Mouse (Mus musculus) CD4-positive, CD25-positive, alpha-beta regulatory T cell, adult 4 months (primary cell): ENCODE measurements around the gene Nek8. TPM values are rescaled to one million over a fixed set of nuclear protein-coding genes. Genes with fewer than 3 reads are reported as not detected.

Source experiments
- ATAC-seq: one replicate; pipeline ENCODE4 v1.8.0; 2017
- polyA plus RNA-seq, 2 experiments: library from polyadenylated mRNA; unstranded; fragments of 100-300 nt; shearing (Covaris generic); gene quantifications; one replicate each; pipeline ENCODE4 v1.2.1; 2017

Nek8 gene
- polyA plus RNA-seq, 2 experiments from 2014 or later = 10.4 to 12.2 TPM

DNA sequence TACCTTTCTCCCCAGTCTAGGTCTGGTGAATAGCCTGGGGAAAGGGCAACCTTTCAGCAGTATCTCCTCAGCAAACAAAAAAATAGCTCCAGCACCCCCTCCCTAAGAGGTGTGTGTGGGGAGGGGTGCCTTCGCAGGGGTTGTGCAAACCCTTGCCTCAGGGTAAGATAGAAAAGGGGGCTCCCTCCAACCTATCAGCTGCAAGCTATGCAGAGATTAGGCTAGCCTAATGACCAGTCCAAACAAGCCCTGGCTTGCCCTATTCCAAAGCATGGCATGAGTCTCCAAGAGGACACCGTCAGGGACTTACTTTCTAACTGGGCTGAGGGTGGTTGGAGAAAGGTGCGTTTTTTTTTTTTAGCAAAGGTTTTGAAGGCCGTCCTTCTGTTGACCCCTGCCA, 10.3 kb downstream of the Nek8 start:
- ATAC-seq = no peak

DNA sequence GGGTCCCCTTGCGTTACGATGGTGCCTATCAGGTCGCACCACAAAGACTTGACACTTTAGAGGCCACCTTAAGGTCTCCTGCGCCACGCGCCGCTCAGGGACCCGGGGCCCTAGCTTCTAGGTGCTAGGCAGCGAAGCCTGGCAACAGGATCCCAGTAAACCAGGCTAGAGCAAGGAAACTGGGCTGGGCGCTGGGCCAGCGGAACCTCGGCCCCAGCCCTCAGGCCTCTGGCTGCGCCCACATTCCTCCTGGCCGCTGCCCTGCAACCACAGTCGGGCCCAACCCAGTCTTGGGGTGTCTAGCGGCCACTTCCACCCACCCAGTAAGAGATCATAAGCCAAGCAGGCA, 10.7 kb downstream of the Nek8 start:
- ATAC-seq = peak; percentile 13

DNA sequence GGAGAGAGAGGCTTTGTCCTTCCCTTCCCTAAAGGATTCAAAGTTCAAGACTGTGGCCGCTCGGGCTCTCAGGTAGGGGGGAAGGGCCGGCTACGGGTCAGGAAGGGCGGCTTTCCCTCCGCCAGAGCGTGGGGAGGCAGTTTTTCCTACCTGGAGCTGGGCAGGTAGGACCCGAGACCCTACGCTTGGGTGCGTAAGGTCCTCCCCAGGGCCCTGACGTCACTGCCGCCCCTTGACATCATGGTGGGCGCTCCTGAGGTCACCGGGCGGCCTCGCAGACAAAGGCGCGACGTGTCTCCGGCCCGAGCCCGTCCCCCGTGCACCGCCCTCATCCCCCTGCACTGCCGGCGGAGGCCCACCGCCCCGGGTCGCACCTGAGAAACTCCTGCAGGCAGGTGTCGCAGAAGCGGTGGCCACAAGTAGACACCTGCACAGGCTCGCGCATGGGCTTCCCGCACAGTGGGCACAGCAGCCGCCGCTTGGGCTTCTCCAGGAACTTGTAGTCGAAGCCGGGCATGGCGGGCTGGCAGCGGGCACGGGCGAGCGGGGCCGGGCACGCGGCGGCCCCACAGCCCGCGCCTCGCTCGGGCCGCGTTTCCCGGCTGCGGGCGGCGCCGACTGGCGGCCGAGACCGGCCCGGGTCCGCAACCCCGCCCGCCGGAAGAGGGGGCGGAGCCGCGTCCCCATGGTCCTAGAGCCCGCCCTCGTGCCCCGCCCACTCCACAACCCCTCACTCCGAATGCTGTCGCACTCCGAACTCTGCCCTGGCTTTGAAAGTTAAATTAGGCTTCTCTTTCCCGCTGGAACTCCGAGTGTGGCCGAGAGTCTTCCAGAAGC, 11.3 kb downstream of the Nek8 start, which contains the start of gene Traf4:
TSS of gene Traf4 (minus strand) at position 666 of the 837 bp plus-strand sequence.
- peak; percentile 66 for ATAC-seq

DNA sequence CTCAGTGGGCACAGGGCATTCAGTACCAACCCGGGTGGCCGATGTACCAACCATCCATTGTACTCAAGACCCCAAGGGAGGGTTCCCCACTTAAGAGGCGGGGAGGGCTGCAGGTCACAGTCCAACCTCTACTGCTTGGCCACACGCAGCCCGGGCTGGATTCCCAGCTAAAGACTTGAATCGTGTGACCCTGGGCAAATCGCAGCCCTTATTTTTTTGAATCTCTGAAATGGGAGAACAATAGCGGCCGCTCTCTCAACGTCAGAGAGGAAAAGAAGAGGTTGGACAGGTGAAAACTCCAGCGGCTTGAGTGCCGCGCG, 11.9 kb downstream of the Nek8 start:
- no peak for ATAC-seq

DNA sequence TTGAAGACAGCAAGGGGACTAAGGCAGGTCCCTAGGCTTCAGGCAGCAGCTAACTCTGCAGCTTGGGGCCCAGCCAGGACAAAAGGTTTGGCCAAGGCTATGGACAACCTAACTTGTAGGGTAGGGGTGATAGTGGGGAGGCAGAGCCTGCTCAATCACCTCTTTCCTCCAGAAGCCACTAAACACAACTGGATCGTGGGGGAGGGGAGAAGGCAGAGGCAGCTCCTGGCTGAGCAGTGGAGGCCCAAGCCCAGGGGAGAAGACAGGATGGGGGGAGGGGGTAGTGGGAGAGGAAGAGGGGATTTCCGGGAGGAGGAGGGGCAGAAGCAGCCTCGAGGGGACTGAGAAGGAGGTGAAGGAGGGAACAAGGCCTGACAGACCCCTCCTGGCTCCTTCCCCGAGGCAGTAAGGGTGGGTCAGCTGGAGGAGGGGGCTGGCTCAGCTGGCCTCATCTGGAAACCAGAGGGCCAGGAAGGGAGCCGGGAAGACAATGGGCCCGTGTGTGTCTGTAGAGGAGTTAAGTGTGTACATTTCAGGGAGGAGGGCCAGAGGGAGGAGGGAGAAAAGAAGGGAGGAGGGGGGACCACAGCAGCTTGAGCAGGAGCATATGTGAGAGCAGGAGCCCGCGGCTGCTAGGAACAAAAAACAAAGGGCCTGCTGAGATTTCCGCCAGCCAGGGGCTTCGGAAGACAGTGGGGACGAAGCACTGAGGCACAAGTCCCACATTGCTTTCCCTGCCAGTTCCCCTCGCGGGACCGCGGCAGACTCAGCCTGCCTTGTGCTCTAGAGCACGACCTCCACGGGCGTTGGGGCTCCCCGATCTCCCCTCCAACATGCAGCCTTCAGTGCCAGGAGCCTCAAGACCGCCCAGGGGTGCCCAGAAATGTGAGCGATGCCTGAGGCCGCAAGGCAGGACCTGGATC, 12.5 kb downstream of the Nek8 start:
- no peak for ATAC-seq

DNA sequence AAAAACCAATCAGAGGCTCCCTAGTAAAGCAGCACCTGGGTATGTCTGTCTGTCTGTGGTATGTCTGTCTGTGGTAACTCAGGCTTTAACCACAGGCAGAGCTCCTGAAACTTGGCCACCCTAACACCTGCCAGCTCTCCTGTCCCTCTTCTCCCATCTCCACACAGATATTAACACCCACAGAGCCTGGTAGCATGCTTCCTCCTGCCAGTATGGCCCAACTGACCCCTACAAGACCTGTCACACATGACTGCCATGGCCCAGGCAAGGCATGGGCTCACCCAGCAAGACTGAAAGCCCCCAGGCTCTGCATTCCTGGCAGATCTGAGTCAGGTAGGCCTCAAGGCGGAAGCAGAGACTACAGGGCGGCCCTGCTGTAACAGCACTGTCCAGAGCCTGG, 13.4 kb downstream of the Nek8 start:
- ATAC-seq = no peak

DNA sequence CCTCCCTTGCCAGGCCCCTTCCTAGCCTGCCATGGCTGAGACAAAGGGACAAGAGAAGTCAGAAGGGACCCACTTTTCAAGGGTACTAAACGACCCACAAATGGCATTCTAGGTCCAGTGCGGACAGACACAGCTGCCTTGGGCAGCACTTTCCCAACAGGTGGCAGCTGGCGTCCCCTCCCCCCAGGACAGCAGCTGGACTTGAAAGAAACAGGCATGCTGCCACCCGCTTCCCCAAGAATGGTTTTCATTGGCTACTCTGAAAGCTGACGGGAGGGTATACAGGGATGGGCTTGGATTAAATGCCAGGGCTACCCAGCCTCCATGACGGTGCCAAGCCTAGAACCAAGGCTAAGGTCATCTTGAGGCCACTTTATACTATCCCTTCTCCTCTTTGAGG, 14.0 kb downstream of the Nek8 start:
- ATAC-seq = no peak

DNA sequence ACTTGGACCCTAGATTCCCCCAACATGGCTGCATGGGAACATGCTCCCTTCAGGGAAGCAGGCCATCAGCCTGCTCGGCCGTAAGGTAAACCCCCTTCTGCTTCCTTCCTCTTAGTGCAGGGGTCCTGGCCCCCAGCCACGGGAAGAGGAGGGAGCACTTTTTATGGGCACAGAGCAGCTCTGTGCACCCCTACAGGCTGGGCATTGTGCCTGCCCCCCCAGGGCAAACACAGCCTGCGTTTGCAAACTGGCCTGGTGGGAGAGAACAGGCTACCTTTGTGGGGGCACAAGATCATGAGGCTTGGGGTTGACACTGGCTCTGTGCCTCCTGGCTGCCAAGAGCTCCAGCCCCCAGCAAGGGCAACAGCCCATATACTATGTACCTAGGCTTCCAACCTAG, 14.5 kb downstream of the Nek8 start:
- ATAC-seq = no peak

DNA sequence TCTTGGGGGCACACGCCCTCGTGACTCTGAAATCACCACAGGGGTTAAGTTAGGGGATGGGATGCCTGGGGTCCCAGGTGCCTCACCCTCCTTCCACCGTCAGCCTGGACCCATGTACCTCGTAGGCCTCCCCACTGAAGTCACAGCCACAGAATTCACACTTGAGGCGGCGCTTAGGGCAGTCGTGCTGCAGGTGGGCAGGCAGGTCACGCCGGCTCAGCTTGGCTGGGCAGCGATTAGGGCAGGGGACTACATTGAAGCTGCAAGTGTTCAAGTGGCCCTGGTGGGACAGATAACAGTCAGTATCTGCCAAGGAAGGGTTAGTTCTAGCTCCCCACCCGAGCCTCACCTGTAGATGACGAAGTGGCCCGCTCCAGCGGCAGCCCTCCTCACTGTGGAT, 15.3 kb downstream of the Nek8 start:
- no peak for ATAC-seq

DNA sequence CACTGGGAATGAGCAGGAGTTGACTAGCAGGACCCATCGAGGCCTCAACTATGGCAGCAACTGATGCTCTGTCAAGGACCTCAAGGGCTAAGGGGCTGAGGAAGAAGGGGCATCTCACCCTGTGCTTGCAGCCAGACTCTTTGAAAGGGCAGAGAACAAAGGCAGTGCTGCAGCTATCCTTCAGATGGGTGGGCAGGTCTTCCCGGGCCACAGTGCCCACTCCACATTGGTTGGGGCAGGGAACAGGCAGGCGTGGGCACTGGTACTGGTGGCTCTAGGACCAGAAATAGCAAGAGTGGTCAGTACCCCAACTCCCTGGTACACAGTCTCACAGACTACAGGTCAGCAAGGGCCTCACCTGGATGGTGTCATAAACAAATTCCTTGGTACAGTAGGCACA, 15.8 kb downstream of the Nek8 start:
- ATAC-seq = no peak

DNA sequence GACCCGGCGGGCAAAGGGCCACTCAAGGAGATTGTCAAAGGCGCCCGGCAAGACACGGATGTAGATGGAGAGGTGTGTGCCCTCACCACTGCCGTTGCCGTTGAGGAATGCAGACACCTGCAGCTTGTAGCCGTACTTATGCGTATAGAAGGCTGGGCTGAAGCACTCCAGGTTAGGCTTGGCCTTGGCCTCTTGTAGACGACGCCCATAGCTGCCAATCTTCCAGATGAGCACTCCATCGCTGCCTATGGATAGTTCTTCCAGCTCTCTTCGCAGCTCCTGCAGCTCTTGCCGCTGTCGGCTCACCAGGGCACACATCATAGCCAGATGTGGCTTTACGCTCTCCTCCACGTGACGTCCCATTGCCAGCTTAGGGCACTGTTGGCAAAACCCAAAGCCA, 16.3 kb downstream of the Nek8 start:
- no peak for ATAC-seq

DNA sequence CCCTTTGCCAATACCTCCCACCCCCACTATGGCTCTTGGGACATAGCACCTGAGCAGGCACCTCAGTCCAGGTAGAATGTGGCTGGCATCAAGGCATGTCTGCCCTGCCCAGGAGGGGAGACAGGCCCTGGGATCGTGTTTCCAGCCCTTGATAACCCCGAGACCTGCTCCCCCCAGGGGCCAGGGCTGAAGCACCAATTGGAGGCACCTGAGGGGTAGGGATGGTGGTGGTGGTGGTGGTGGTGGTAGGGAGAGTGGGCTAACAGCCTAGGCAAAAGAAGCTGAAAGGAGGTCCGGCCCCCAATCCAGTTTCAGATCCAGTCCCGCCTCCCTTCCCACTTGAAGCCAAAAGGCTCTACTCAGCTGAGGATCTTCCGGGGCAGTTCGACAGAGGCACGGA, 16.9 kb downstream of the Nek8 start:
- no peak for ATAC-seq

DNA sequence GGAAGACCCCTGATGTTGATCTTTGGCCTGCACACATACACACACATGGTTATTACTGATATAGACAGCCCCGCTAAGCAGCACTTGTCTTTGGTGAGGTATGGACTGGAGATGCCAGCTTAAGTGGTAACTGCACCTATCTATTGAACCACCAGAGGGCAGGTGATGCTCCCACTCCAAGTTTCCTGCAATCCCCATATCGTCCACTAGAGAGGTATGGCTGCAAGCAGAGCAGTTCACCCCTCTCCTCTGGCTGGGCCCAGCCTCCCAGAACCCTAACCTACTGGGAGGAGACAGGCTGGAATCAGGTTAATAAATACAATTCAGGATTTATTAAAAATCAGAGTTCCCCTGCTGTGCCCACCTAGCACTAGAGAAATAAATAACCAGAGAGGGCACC, 17.4 kb downstream of the Nek8 start:
- peak; percentile 96 for ATAC-seq

DNA sequence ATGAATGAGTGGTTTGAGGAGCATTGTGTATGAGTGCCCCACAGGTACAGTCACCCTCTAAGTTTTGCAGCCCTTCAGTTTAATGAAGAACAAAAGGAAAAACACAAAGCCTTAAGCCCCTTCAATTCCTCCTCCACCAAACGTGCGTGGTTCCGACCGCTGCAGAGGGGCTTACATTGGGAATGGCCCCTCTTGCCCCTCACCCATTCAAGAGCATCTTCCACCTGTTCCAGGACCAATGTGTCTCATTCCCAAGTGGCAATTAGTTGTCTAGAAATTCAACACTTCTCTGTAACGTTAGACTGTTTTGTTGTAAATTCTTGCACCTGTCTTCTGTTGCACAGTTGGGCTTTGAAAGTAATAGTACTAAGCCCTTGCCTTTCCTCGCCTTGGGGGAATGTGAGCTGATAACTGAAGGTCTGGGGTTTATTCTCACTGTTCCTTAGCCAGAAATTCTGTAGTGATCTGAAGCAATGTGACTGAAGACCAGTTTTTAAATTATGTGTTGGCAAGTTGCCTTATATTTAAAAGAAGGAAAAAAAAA, 20.2 kb downstream of the Nek8 start:
- ATAC-seq = no peak

DNA sequence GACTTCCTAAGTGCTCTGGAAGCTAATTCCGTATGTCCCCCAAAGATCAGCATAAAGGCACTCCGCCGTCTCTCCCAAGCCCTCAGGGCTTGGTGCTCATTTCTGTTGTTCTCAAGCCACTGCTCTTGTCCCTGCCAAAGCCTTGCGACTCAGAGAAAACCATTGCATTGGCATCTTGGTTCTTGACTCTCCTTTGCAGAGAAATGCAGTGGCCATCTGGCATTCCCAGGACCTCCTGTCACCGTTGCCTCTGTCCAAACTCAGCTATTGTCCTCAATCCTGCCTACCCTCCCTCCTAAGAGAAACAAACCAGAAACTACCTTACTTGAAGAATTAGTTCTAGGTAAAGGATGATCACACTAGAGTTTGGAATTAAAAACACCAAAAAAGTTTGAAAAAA, 20.8 kb downstream of the Nek8 start:
- ATAC-seq = no peak

DNA sequence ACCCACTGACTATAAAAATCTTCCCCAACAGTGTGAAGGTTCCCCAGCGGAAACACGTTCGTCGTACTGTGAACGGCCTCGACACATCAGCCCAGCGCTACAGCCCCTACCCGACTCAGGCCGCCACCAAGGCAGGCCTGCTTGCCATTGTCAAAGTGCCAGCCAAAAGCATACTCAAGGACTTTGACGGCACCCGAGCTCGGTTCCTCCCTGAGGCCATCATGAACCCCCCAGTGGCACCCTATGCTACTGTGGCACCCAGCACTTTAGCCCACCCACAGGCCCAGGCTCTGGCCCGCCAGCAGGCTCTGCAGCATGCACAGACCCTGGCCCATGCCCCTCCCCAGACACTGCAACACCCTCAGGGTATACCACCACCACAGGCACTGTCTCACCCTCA, 22.7 kb downstream of the Nek8 start:
- ATAC-seq = no peak

DNA sequence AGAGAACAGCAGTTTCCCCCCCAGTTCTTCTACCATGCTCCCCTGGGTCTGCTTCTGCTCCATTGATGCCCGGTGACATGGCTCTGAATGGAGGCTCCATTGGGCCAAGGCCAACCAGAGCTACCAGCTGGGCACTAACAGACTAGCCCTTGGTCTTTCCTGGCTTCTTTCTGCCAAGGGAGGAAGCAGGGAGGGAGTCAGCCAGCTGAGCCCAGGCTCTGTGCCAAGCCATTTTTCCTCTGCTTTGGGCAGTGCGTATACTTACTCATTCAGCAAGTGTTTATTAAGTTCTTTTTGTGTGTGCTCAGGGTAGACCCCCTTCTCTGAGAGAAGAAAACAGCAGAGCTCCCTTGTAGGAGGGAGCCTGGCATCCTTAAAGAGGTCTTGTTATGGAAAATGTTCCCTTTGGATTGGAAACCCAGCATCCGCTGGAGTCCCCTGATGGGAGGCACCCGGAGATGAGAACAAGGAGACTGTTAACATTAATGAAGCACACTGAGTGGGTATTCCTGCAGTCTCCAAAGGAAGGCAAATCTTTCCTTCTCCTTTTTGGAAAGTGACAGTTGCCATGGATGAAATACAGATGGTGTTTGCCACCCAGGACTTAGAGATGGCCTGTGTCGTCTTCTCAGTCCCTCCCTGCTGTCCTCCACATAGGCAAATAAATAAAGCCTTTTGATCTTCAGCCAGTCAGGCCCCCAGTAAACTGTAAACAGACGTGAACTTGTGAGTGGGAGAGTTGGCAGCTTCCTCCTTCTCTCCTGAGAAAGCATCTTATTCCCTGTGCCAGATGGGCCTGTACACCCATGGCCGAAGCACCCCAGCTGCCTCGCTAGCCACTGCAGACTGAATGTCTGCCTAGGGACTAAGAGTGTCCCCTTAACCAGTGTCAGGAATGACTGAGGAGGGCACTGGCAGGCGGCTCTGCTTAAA, 23.9 kb downstream of the Nek8 start:
- no peak for ATAC-seq

DNA sequence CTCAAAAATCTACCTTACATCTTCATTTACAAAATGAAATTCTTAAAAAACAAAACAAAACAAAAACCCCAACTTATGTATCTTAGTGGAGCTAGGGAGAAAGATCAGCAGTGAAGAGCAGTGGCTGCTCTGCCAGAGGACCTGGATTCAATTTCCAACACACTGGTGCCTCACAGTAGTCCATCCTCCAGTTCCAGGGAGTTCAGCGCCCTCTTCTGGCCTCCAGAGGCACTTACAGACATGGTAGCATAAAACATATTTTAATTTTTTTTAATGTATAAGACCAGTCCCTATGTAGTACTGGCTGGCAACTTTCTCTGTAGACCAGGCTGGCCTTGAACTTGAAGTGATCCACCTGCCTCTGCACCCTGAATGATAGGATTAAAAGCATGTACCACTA, 25.3 kb downstream of the Nek8 start:
- ATAC-seq = no peak

DNA sequence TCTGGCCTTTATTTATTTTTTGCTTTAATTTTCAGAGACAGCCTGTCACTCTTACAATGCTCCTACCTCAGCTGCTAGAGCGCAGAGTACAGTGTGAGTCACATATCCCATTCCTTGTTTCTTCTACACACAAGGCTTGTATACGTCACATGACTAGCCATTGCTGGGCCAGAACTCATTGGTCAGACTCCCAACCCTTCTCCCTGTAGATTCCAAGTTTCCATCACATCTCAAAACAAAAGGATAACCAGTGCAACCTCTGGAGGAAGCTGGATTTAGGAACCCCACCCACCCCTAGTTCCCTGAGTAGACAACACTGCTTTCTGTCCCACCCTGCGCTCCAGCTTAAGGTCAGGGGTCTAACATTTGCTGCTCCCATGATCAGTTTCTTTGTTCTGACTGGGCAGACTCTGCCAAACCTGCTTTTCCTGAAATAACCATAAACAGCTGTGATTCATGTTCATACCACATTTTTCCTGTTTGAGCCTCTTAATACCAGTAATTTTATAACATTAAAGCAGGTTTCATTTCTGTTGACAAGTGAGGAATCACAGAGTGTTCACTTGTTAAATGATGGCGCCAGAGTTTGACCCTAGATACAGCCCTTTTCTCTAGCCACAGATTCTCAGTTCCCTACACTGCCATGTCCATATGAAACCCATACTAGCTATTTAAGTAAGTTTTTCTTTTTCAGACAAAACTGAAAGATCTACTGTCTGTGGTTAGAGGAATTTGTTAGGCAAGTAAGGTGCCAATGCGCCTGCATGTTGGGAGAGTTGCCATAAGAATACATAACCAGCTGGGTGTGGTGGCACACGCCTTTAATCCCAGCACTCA, 29.6 kb downstream of the Nek8 start:
- ATAC-seq = no peak

DNA sequence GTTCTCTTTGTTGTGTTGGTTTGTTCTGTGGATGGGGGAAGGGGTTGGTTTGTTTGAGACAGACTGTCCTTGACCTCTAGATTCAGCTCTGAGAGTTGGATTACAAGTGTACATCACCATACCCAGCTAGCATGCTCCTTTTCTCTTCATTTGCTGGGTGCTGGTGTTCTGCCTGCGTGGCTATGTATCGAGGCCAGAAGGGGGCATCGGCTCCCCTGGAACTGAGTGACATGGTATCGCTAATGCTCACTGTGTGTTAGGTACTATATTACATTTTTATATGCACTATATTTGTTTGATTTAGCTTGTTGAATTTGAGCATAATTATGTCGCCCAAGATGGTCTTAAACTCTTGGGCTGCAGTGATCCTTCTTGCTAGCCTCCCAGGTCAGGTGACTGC, 30.3 kb downstream of the Nek8 start:
- no peak for ATAC-seq

DNA sequence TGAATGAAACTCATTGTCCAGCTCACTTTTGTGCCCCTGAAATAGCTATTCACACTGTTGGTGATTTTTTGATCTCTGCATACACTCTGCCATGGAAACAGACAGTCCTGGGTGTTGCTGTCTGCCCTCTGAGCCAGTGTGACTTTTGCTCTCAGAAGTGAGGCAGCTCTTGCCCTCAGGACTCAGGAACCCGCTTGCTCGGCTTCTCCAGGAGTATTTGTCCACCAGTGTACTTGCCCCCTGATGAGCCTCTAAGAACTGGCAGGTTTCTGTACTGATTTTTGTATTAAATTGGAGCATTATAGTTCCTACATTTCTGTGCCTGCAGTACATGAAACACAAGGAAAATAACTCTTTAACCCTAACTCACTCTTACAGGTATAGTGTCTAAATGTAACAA, 33.0 kb downstream of the Nek8 start:
- ATAC-seq = no peak

DNA sequence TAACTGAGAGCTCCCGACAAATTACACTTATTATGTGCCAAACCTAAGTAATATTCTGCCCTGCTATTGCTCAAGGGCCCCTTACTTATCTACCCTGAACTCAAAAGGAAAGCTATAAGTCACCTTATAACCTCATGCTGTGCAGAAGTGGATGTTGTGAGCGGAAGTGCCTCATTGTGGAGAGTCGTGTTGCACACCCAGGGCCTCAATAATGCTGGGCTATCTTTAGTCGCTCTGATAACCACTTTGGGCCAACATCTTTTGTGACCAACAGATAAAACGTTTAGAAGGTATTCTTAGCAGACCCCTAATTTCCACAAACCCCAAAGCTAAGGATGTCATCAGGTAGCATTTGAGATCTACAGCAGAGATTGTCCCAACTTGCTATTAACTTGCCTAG, 35.8 kb downstream of the Nek8 start:
- no peak for ATAC-seq
